Mouse (Mus musculus) forebrain, embryonic 12.5 days (tissue): ENCODE data around the gene Wnt10b. TPM values are rescaled to one million over a fixed set of nuclear protein-coding genes. Genes with fewer than 3 reads are reported as not detected.

ENCODE experiments used
- ATAC-seq: fragments of 200-750 bp; cut with Nextera tagmentation; 2 replicates; pipeline ENCODE4 v1.8.0; 2017; ENCODE audit warnings: moderate TSS enrichment; ENCODE audit not compliant: low FRiP score
- H3K27ac ChIP-seq: fragments of 300-500 bp; sonication (generic); 2 replicates; pipeline ENCODE4 v1.5.1; 2016; ENCODE audit warnings: mild to moderate bottlenecking
- H3K27me3 ChIP-seq: fragments of 300-500 bp; sonication (generic); 2 replicates; pipeline ENCODE4 v1.6.1; 2016; ENCODE audit warnings: mild to moderate bottlenecking
- H3K36me3 ChIP-seq: fragments of 300-500 bp; sonication (generic); replicated peaks from 2 replicates; pipeline ENCODE4 v1.6.1; 2016; ENCODE audit warnings: mild to moderate bottlenecking
- H3K4me1 ChIP-seq: fragments of 300-500 bp; sonication (generic); 2 replicates; pipeline ENCODE4 v1.6.1; 2016
- H3K4me2 ChIP-seq: fragments of 300-500 bp; sonication (generic); 2 replicates; pipeline ENCODE4 v1.6.1; 2016; ENCODE audit warnings: mild to moderate bottlenecking, moderate library complexity
- H3K4me3 ChIP-seq: fragments of 300-500 bp; sonication (generic); replicated peaks from 2 replicates; pipeline ENCODE4 v1.5.1; 2016; ENCODE audit warnings: mild to moderate bottlenecking
- H3K9ac ChIP-seq: fragments of 300-500 bp; sonication (generic); 2 replicates; pipeline ENCODE4 v1.6.1; 2016; ENCODE audit warnings: mild to moderate bottlenecking
- H3K9me3 ChIP-seq: fragments of 300-500 bp; sonication (generic); 2 replicates; pipeline ENCODE4 v1.6.1; 2016
- WGBS: fragments of 180-500 bp; shearing (Covaris S2); methylation state at CpG from one replicate; pipeline ENCODE4 v1.1.7; 2016; 5-methylcytosine and 5-hydroxymethylcytosine counted together
- polyA plus RNA-seq: library from polyadenylated mRNA; unstranded; fragments of >200 nt; fragmentation: Nextera tagmentation; extraction: Ambion mirVana; gene quantifications from 2 replicates; pipeline ENCODE4 v1.2.1, GENCODE M21; 2016

Wnt10b gene
- polyA plus RNA-seq, 1 experiment from 2014 or later: 0.24 TPM

DNA sequence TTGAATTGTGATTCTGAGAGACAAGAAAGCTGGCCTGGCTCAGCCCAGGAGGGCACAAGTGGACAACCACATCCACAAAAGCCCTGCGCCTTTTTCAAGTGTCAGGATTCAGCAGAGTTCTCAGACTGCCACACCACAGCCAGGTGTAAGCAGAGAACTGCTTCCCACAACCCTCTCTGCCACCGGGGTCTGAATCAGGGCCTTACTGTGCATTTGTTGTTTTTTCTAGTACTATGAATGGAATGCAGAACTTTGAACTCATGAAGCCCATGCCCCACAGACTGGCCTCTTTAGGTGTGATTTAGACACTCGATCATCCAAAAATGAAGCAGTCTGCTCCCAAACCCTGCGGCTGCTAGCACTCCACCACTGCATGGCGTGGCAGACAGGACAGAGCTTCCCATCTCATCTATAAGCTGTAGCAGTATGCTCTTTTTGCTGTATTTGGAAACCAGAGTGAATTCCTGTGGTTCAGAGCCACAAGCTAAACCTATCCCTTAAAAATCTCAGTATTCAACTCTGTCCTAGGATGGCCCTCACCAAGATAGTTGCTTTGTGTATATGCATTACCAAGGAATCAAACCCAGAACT is 43.9 kb downstream of the Wnt10b start:
- H3K9ac ChIP-seq: no peak overlapping the region
- no peaks in the 10 kb centered on the region for H3K9me3 ChIP-seq
- ATAC-seq: no peak
- no peak overlapping the region for H3K4me2 ChIP-seq
- WGBS: 94% methylated on average over 5 of the region's 5 CpGs
- H3K27me3 ChIP-seq: peaks cover 6% of the 10 kb centered on the region
- no peak overlapping the region for H3K27ac ChIP-seq
- H3K4me1 ChIP-seq: peaks cover 5% of the 10 kb centered on the region; the same call in 1 of the 2 replicates
- peaks cover 41% of the 10 kb centered on the region for H3K36me3 ChIP-seq
- no peak overlapping the region for H3K4me3 ChIP-seq

GRCm38 (mm10) chr15:98733370-98733769 is 44.6 kb downstream of the Wnt10b start:
- Histone ChIP-seq H3K27ac (no peak overlapping the region), H3K27me3 (peaks cover 13% of the 10 kb centered on the region), H3K4me3 (no peak overlapping the region), H3K9ac (no peak overlapping the region), H3K9me3 (no peaks in the 10 kb centered on the region), H3K36me3 (peaks cover 34% of the 10 kb centered on the region), H3K4me2 (no peak overlapping the region), H3K4me1 (peaks cover 6% of the 10 kb centered on the region; the same call in 1 of the 2 replicates)
- ATAC-seq: no peak
- WGBS: 81% methylated on average over 6 of the region's 6 CpGs

GRCm38 (mm10) chr15:98732006-98732531 is 45.9 kb downstream of the Wnt10b start:
- H3K9ac ChIP-seq: no peak overlapping the region
- peaks cover 19% of the 10 kb centered on the region for H3K4me1 ChIP-seq
- H3K4me3 ChIP-seq: no peak overlapping the region
- peaks cover 15% of the 10 kb centered on the region for H3K27me3 ChIP-seq
- peaks cover 22% of the 10 kb centered on the region for H3K36me3 ChIP-seq
- no peak overlapping the region for H3K27ac ChIP-seq
- 72% methylated on average over 8 of the region's 8 CpGs for WGBS
- H3K4me2 ChIP-seq: no peak overlapping the region
- ATAC-seq: no peak
- no peaks in the 10 kb centered on the region for H3K9me3 ChIP-seq

GRCm38 (mm10) chr15:98730790-98731189 is 47.2 kb downstream of the Wnt10b start:
- WGBS: 88% methylated on average over 6 of the region's 6 CpGs
- peaks cover 27% of the 10 kb centered on the region for H3K27me3 ChIP-seq
- H3K9me3 ChIP-seq: no peaks in the 10 kb centered on the region
- no peak for ATAC-seq
- H3K36me3 ChIP-seq: peaks cover 10% of the 10 kb centered on the region
- H3K4me3 ChIP-seq: no peak overlapping the region
- no peak overlapping the region for H3K27ac ChIP-seq
- no peak overlapping the region for H3K9ac ChIP-seq
- peaks cover 25% of the 10 kb centered on the region for H3K4me1 ChIP-seq
- no peak overlapping the region for H3K4me2 ChIP-seq

DNA sequence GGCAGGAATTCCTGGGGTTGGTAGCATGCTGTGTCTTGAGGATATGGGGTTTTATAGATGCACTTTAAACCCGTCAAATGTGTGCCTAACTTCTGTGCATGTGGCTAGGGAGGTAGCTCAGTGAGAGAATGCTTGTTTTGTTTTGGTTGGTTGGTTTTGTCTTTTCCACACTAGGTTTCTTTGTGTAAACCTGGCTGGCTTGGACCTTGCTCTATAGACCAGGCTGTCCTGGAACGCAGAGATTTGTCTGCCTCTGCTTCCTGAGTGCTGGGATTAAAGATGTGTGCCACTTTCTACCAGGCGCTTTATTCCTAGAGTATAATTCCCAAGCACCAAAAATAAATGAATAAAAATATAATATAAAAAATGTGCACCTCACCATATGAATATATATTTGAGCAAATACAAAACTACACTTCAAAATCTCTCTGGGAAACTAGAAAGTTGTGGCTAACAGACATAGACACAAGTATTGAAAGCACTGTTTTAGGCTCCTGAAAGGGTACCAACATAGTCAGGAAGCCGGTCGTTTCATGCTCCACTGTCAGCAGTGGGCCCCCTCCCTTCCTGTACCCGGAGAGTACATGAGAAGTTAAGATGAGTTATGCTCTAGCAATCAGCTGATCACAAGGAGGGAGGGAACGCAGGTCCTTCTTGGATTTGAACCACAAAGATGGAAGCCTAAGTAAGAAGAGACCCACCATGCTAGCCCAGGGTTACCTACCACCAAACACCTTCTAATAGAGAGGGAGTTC is 48.0 kb downstream of the Wnt10b start:
- peaks cover 2% of the 10 kb centered on the region; the same call in 1 of the 2 replicates for H3K36me3 ChIP-seq
- WGBS: 78% methylated on average over 7 of the region's 7 CpGs
- no peaks in the 10 kb centered on the region for H3K9me3 ChIP-seq
- no peak overlapping the region for H3K27ac ChIP-seq
- H3K4me1 ChIP-seq: peaks cover 25% of the 10 kb centered on the region
- no peak overlapping the region for H3K9ac ChIP-seq
- peaks cover 34% of the 10 kb centered on the region for H3K27me3 ChIP-seq
- H3K4me3 ChIP-seq: no peak overlapping the region
- no peak for ATAC-seq
- no peak overlapping the region for H3K4me2 ChIP-seq

- H3K36me3 ChIP-seq: no peaks in the 10 kb centered on the region
- no peaks in the 10 kb centered on the region for H3K9me3 ChIP-seq
- H3K4me2 ChIP-seq: peak overlapping the region; percentile 84
- H3K9ac ChIP-seq: no peak overlapping the region
- peaks cover 50% of the 10 kb centered on the region for H3K27me3 ChIP-seq
- 40% methylated on average over 9 of the region's 9 CpGs for WGBS
- no peak overlapping the region for H3K27ac ChIP-seq
- peaks cover 33% of the 10 kb centered on the region for H3K4me1 ChIP-seq
- ATAC-seq: no peak
- peak overlapping the region; percentile 43; the same call in 1 of the 2 replicates for H3K4me3 ChIP-seq
Observed at GRCm38 (mm10) chr15:98728366-98728765, 49.6 kb downstream of the Wnt10b start.

DNA sequence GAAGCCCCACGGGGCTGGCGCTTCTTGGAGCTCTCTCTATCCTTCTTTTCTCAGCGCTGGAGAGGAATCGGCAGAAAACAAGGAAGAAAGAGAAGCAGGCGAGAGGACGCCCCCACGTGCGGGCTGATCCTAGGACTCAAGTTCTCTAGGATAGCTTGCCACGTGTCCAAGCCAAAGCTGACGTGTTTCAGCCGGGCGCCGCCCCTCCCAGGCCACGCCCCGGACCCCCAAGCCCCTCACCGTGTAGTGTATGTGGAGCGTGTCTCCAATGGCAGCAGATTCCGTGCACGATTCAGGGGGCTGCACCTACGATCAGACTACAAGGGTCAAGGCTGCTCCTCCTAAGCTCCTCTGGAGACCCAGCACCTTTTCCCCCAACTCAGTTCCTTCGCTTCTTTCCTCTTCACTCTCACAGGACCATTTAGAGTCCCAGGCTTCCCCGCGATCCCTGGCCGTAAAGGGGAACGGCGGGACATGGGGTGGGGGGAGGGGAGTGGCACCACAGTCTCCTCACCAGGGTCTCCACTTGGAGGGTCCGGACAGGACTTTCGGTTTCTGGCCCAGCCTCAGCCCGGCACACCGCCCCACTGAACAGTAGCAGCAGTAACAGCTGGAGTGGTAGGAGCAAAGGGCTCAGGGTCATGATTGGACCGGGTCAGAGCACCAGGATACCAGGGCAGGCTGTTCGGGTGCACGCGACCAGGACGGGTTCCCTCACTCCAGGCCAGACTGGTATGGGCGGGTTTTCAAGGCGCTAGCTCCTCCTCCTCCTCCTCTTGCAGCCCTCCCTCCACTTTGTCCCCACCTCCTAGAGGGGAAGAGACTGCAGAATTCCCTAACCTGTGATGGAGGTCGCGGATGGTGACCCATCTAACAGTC is 50.3 kb downstream of the Wnt10b start, which contains the start of gene Fkbp11:
Fkbp11 (minus strand) TSS at position 756 of the 879 bp plus-strand sequence.
- peak; percentile 76 for ATAC-seq
- Histone ChIP-seq H3K9ac (peak within 1 kb of the TSS; percentile 47), H3K4me2 (peak within 1 kb of the TSS; percentile 84), H3K4me3 (peak within 1 kb of the TSS; percentile 43), H3K4me1 (peaks cover 38% of the 10 kb centered on the region), H3K36me3 (no peaks in the 10 kb centered on the region), H3K27ac (no peak within 1 kb of the TSS), H3K9me3 (no peaks in the 10 kb centered on the region), H3K27me3 (peaks cover 57% of the 10 kb centered on the region)
- under 1% methylated on average over 39 of the region's 39 CpGs for WGBS

- H3K4me3 ChIP-seq: peak overlapping the region; percentile 43; the same call in 1 of the 2 replicates
Observed at GRCm38 (mm10) chr15:98726746-98727145, 51.2 kb downstream of the Wnt10b start.

GRCm38 (mm10) chr15:98726079-98726478 is 51.9 kb downstream of the Wnt10b start:
- no peaks in the 10 kb centered on the region for H3K9me3 ChIP-seq
- no peak for ATAC-seq
- H3K4me2 ChIP-seq: no peak overlapping the region
- 79% methylated on average over 4 of the region's 4 CpGs for WGBS
- H3K27ac ChIP-seq: no peak overlapping the region
- no peak overlapping the region for H3K4me3 ChIP-seq
- no peak overlapping the region for H3K9ac ChIP-seq
- no peaks in the 10 kb centered on the region for H3K36me3 ChIP-seq
- peaks cover 66% of the 10 kb centered on the region for H3K27me3 ChIP-seq
- H3K4me1 ChIP-seq: peaks cover 51% of the 10 kb centered on the region

More at GRCm38 (mm10) chr15:98726746-98727145, 51.2 kb downstream of the Wnt10b start:
- Histone ChIP-seq H3K27ac (no peak overlapping the region), H3K9me3 (no peaks in the 10 kb centered on the region), H3K27me3 (peaks cover 60% of the 10 kb centered on the region), H3K9ac (no peak overlapping the region), H3K36me3 (no peaks in the 10 kb centered on the region), H3K4me1 (peaks cover 47% of the 10 kb centered on the region), H3K4me2 (peak overlapping the region; percentile 84)
- 48% methylated on average over 7 of the region's 7 CpGs for WGBS
- no peak for ATAC-seq

DNA sequence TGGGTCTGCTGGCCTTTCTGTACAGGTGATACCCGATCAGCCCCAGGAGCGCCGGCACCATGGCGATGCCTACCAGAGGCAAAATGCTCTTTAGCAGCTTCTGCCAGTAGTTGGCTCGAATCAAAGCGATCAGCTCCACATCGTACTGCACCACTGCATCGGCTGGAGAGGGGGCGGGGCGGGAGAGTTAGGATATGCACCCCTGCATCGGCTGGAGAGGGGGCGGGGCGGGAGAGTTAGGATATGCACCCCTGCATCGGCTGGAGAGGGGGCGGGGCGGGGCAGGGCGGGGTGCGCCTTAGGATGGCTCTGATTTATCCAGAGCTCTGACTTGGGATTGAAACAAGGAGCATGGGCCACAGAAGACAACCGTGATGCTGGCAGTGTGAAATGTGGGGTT is 53.5 kb downstream of the Wnt10b start:
- no peak overlapping the region for H3K4me3 ChIP-seq
- ATAC-seq: no peak
- H3K4me1 ChIP-seq: peaks cover 51% of the 10 kb centered on the region
- no peak overlapping the region for H3K9ac ChIP-seq
- H3K4me2 ChIP-seq: no peak overlapping the region; the same call in 1 of the 2 replicates
- WGBS: 38% methylated on average over 19 of the region's 19 CpGs
- peaks cover 70% of the 10 kb centered on the region for H3K27me3 ChIP-seq
- H3K36me3 ChIP-seq: no peaks in the 10 kb centered on the region
- H3K27ac ChIP-seq: no peak overlapping the region
- H3K9me3 ChIP-seq: no peaks in the 10 kb centered on the region

DNA sequence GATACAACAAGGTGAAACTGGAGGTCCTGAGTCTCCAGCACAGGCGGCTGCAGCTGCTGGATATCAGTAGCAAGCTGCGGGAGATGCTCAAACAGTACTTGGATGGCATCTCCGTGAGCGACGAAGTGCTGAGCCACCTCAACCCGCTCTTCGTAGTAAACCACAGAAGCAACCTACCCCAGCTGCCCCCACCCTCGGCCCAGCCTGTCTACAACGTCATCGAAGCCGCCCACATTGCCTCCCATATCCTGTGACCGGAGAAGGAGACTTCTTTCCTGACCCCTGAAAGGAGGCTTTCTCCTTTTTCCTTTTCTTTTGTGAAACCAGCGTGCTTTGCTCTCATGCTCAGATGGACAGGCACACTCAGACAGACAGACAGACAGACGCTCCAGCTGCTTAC is 55.1 kb downstream of the Wnt10b start:
- ATAC-seq: no peak; the same call in 1 of the 2 replicates
- Histone ChIP-seq H3K4me2 (no peak overlapping the region), H3K4me3 (no peak overlapping the region), H3K36me3 (no peaks in the 10 kb centered on the region), H3K9me3 (no peaks in the 10 kb centered on the region), H3K9ac (no peak overlapping the region), H3K27me3 (peaks cover 58% of the 10 kb centered on the region), H3K4me1 (peaks cover 45% of the 10 kb centered on the region), H3K27ac (0 out of 2 replicates have a peak overlapping the region, but pooled peaks have one; percentile 54)
- WGBS: 68% methylated on average over 14 of the region's 14 CpGs

- no peak overlapping the region for H3K9ac ChIP-seq
Observed at GRCm38 (mm10) chr15:98722191-98722590, 55.8 kb downstream of the Wnt10b start.

More at GRCm38 (mm10) chr15:98722191-98722590, 55.8 kb downstream of the Wnt10b start:
- Histone ChIP-seq H3K36me3 (no peaks in the 10 kb centered on the region), H3K27ac (peak overlapping the region; percentile 54; the same call in 1 of the 2 replicates), H3K27me3 (peaks cover 58% of the 10 kb centered on the region), H3K4me2 (no peak overlapping the region), H3K9me3 (no peaks in the 10 kb centered on the region), H3K4me3 (no peak overlapping the region), H3K4me1 (peaks cover 39% of the 10 kb centered on the region)
- no peak for ATAC-seq
- 55% methylated on average over 8 of the region's 8 CpGs for WGBS
